Comparison of ENCODE assay signal across 8 mouse cellular contexts in genomic region chr5:116288849-116289570, GRCm38 (mm10). TPM values are rescaled to one million over a fixed set of nuclear protein-coding genes. Genes with fewer than 3 reads are reported as not detected.
DNase-seq lines count a peak whose midpoint lies in the region; ATAC-seq and TF ChIP-seq lines count a peak whose summit lies in the region.

Gene Ccdc60 (minus strand): TSS chr5:116288985.

- no peak for TF ChIP-seq CTCF in liver, embryonic 14.5 days (IDR thresholded peaks at IDR 0.05; ENCODE audit: low read depth)

- peak within 1 kb of the TSS; percentile 65 for H3K27ac ChIP-seq in hindbrain, embryonic 13.5 days
- H3K27ac ChIP-seq in liver, embryonic 14.5 days = no peak within 1 kb of the TSS
- peak within 1 kb of the TSS; percentile 79 for H3K27ac ChIP-seq in neural tube, embryonic 13.5 days (replicated peaks)

- DNase-seq in ZHBTc4 (ENCODE audit: low read depth, low spot score) = peak; percentile 90
- DNase-seq in embryo, embryonic 11.5 days (ENCODE audit: low read depth, low spot score) = peak; percentile 49
- no peak for DNase-seq in liver, embryonic 14.5 days (ENCODE audit: low read depth in 3 of 3, low spot score in 3 of 3)
- DNase-seq in c-Kit-positive CD71-positive TER-119-positive erythroid progenitor cells, embryonic 14.5 days (ENCODE audit: low spot score) = no peak
- DNase-seq in urinary bladder, postnatal 25 days (ENCODE audit: low spot score) = no peak
- DNase-seq in urinary bladder, adult 18-20 months (ENCODE audit: low spot score in 2 of 2) = no peak

- 0 out of 2 replicates have a peak within 1 kb of the TSS, but pooled peaks have one; percentile 7 for H3K4me3 ChIP-seq in hindbrain, embryonic 13.5 days
- no peak within 1 kb of the TSS for H3K4me3 ChIP-seq in liver, embryonic 14.5 days (ENCODE audit: insufficient read depth in 1 of 2, low read depth in 2 of 2, low read length in 2 of 2)
- 0 out of 2 replicates have a peak within 1 kb of the TSS, but pooled peaks have one; percentile 1 for H3K4me3 ChIP-seq in neural tube, embryonic 13.5 days

- H3K27me3 ChIP-seq in hindbrain, embryonic 13.5 days = no peaks in the 10 kb centered on the region
- H3K27me3 ChIP-seq in liver, embryonic 14.5 days (ENCODE audit: control insufficient read depth, insufficient read depth, low read length) = no peaks in the 10 kb centered on the region
- peaks cover 5% of the 10 kb centered on the region; the same call in 1 of the 2 replicates for H3K27me3 ChIP-seq in neural tube, embryonic 13.5 days

- no peak for TF ChIP-seq EP300 in liver, embryonic 14.5 days (IDR thresholded peaks at IDR 0.05; ENCODE audit: low read depth)

- peak; percentile 62; the same call in 1 of the 2 replicates for ATAC-seq in hindbrain, embryonic 13.5 days (ENCODE audit: low FRiP score)
- no peak for ATAC-seq in liver, embryonic 14.5 days (ENCODE audit: insufficient read depth)
- ATAC-seq in neural tube, embryonic 13.5 days (ENCODE audit: low read depth) = peak; percentile 64; the same call in 1 of the 2 replicates

- no peaks in the 10 kb centered on the region for H3K36me3 ChIP-seq in hindbrain, embryonic 13.5 days
- H3K36me3 ChIP-seq in liver, embryonic 14.5 days (replicated peaks; ENCODE audit: control insufficient read depth, insufficient read depth, low read depth) = no peaks in the 10 kb centered on the region
- H3K36me3 ChIP-seq in neural tube, embryonic 13.5 days = no peaks in the 10 kb centered on the region

- H3K9me3 ChIP-seq in hindbrain, embryonic 13.5 days = no peaks in the 10 kb centered on the region
- H3K9me3 ChIP-seq in liver, embryonic 14.5 days (ENCODE audit: control insufficient read depth, low read length) = no peaks in the 10 kb centered on the region
- H3K9me3 ChIP-seq in neural tube, embryonic 13.5 days = no peaks in the 10 kb centered on the region

- H3K4me2 ChIP-seq in hindbrain, embryonic 13.5 days = peak within 1 kb of the TSS; percentile 40
- H3K4me2 ChIP-seq in liver, embryonic 14.5 days (ENCODE audit: low read depth) = peak within 1 kb of the TSS; percentile 39
- peak within 1 kb of the TSS; percentile 45 for H3K4me2 ChIP-seq in neural tube, embryonic 13.5 days

- H3K9ac ChIP-seq in hindbrain, embryonic 13.5 days = 0 out of 2 replicates have a peak within 1 kb of the TSS, but pooled peaks have one; percentile 46
- no peak within 1 kb of the TSS for H3K9ac ChIP-seq in liver, embryonic 14.5 days (replicated peaks)
- peak within 1 kb of the TSS; percentile 61 for H3K9ac ChIP-seq in neural tube, embryonic 13.5 days

- H3K4me1 ChIP-seq in hindbrain, embryonic 13.5 days (replicated peaks) = peaks cover 44% of the 10 kb centered on the region
- H3K4me1 ChIP-seq in liver, embryonic 14.5 days (replicated peaks; ENCODE audit: control insufficient read depth in 2 of 2, insufficient read depth in 2 of 2, low read length in 1 of 2) = no peaks in the 10 kb centered on the region
- H3K4me1 ChIP-seq in neural tube, embryonic 13.5 days (replicated peaks) = peaks cover 49% of the 10 kb centered on the region

- 5% methylated on average over 28 of the region's 28 CpGs for WGBS in hindbrain, embryonic 13.5 days
- WGBS in liver, embryonic 14.5 days (ENCODE audit: insufficient replicate concordance) = 4% methylated on average over 28 of the region's 28 CpGs
- WGBS in neural tube, embryonic 13.5 days = 5% methylated on average over 28 of the region's 28 CpGs

RNA-seq across cellular contexts. Expression of gene Ccdc60, which starts in this region (rescaled TPM):
- 2.4 and 2.6 TPM in 2 replicates for polyA plus RNA-seq in hindbrain, embryonic 13.5 days (2015; fragmentation: Nextera tagmentation; extraction: Ambion mirVana)
- polyA plus RNA-seq in liver, embryonic 14.5 days (2012; rRNA removed) = 0.01 TPM in 2 replicates
- not detected in 2 replicates for polyA plus RNA-seq in liver, embryonic 14.5 days (2014; fragmentation: Nextera tagmentation; extraction: Ambion mirVana)
- polyA plus RNA-seq in neural tube, embryonic 13.5 days (2015; fragmentation: Nextera tagmentation; extraction: Ambion mirVana) = 0.82 and 1.0 TPM in 2 replicates

Comparison
In these comparisons a context has a peak if more than half of its experiments do, and no peak if none do; other contexts are left out.
1. DNase-seq: peak in ZHBTc4 (single experiment) and embryo, embryonic 11.5 days (single experiment); none in liver, embryonic 14.5 days (0 of 3), c-Kit-positive CD71-positive TER-119-positive erythroid progenitor cells, embryonic 14.5 days (single experiment), urinary bladder, postnatal 25 days (single experiment) and urinary bladder, adult 18-20 months (0 of 2).
2. H3K4me3 ChIP-seq: peak in hindbrain, embryonic 13.5 days (single experiment) and neural tube, embryonic 13.5 days (single experiment); none in liver, embryonic 14.5 days (0 of 2).
3. Peak in every context shown above with its lines, with median percentiles within 50 percentile points of each other: H3K4me2 ChIP-seq.